Mouse (Mus musculus) cerebellum, adult 11-12 months (tissue): Measurements from ENCODE around the gene Mettl13.

ENCODE experiments used
- DNase-seq: peaks from one replicate; pipeline ENCODE4 v3.0.0; 2022

The Mettl13 gene

GRCm38 (mm10) chr1:162548016-162548916 is at the start of gene Mettl13:
Mettl13 (minus strand) TSS chr1:162548551.
- DNase-seq: peak; percentile 89

- no peak for DNase-seq
These were observed 49.2 kb upstream of the Mettl13 start for GRCm38 (mm10) chr1:162597379-162598102.

- no peak for DNase-seq
These were observed 42.2 kb upstream of the Mettl13 start for GRCm38 (mm10) chr1:162590415-162590997.

GRCm38 (mm10) chr1:162589443-162589842 is 41.1 kb upstream of the Mettl13 start:
- DNase-seq: no peak

GRCm38 (mm10) chr1:162588606-162589005 is 40.3 kb upstream of the Mettl13 start:
- no peak for DNase-seq

- DNase-seq: no peak
These were observed 37.9 kb upstream of the Mettl13 start for GRCm38 (mm10) chr1:162586282-162586681.

- DNase-seq: no peak
These were observed 34.5 kb upstream of the Mettl13 start for GRCm38 (mm10) chr1:162582884-162583283.

- no peak for DNase-seq
These were observed 26.7 kb upstream of the Mettl13 start for GRCm38 (mm10) chr1:162575098-162575497.

- DNase-seq: no peak
These were observed 22.7 kb upstream of the Mettl13 start for GRCm38 (mm10) chr1:162570931-162571601.

- peak; percentile 93 for DNase-seq
These were observed 22.0 kb upstream of the Mettl13 start, which contains the start of gene Vamp4 for GRCm38 (mm10) chr1:162570260-162570748. Vamp4 (plus strand) TSS chr1:162570515.

- DNase-seq: no peak
These were observed 19.0 kb upstream of the Mettl13 start for GRCm38 (mm10) chr1:162567351-162567750.

- DNase-seq: no peak
These were observed 16.6 kb upstream of the Mettl13 start for GRCm38 (mm10) chr1:162564992-162565391.

GRCm38 (mm10) chr1:162563236-162563635 is 14.9 kb upstream of the Mettl13 start:
- no peak for DNase-seq

GRCm38 (mm10) chr1:162554193-162554592 is 5.8 kb upstream of the Mettl13 start:
- DNase-seq: no peak

GRCm38 (mm10) chr1:162552956-162553355 is 4.6 kb upstream of the Mettl13 start:
- DNase-seq: no peak

- no peak for DNase-seq
These were observed 1.4 kb upstream of the Mettl13 start for GRCm38 (mm10) chr1:162549615-162550283.

GRCm38 (mm10) chr1:162548917-162549613 is 714 bp upstream of the Mettl13 start:
- no peak for DNase-seq

GRCm38 (mm10) chr1:162547607-162548006 is 744 bp downstream of the Mettl13 start:
- DNase-seq: peak; percentile 13

GRCm38 (mm10) chr1:162543231-162543630 is 5.1 kb downstream of the Mettl13 start:
- DNase-seq: no peak

GRCm38 (mm10) chr1:162533766-162534560 is 14.4 kb downstream of the Mettl13 start:
- no peak for DNase-seq

- no peak for DNase-seq
These were observed 16.0 kb downstream of the Mettl13 start for GRCm38 (mm10) chr1:162532330-162532729.
